Mouse (Mus musculus): ENCODE measurements around the gene Fhod1. TPM values are rescaled to one million over a fixed set of nuclear protein-coding genes. Genes with fewer than 3 reads are reported as not detected.

Gene Fhod1
- total and polyA plus RNA-seq, 3 experiments = 2.5 to 10.9 TPM; not detected in 1

DNA sequence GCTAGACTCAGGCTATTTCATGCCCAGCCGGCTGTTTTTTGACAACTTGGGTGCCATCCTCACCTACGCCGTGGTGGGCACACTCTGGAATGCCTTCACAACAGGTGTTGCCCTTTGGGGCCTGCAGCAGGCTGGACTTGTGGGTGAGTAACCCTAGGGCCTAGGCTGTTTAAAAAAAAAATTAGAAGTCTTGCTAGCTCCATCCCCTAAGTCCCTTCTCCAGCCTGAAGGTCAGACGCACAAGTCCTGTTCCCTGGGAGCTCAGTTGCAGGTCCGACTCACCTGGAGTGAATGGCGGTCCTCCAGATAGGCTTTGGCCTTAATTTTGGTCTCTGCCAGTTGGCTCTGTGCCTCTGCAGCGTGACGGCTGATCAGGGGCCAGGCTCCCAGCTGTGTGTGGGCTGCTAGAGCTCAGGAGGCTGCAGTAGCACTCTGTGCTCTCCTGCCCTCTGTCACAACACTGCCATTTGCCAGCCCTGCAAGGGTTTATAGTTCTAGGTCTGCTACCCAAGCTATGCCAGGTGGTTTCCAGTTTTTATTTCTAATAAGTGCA, 5.9 kb upstream of the Fhod1 start:
- peaks cover 5 to 11% of the 10 kb centered on the region in 2 experiments; a peak in 3 of 4 replicates for H3K27me3 ChIP-seq (ENCODE audit: control insufficient read depth in 1 of 2, insufficient read depth in 2 of 2, low read length in 2 of 2)
- H3K4me3 ChIP-seq (ENCODE audit: control insufficient read depth in 1 of 2, insufficient read depth in 1 of 2, low read depth in 2 of 2, low read length in 2 of 2) = no peak overlapping the region
- no peak for DNase-seq (ENCODE audit: low read depth, low spot score)
- TF ChIP-seq MAZ (IDR thresholded peaks at IDR 0.05; ENCODE audit: low read depth, low read length) (no peak), CHD2 (IDR thresholded peaks at IDR 0.05; ENCODE audit: low read length) (no peak), GABPA (IDR thresholded peaks at IDR 0.05; ENCODE audit: low read depth, low read length) (no peak), ETS1 (IDR thresholded peaks at IDR 0.05; ENCODE audit: low read depth, low read length) (no peak), ZC3H11A (IDR thresholded peaks at IDR 0.05; ENCODE audit: low read depth, low read length) (no peak), KAT2A (conservative IDR thresholded peaks at IDR 0.05; ENCODE audit: low read depth, low read length) (no peak), ELF1 (IDR thresholded peaks at IDR 0.05; ENCODE audit: low read depth, low read length) (no peak), POLR2AphosphoS5 (IDR thresholded peaks at IDR 0.05; ENCODE audit: borderline replicate concordance, low read depth, low read length) (no peak), NRF1 (IDR thresholded peaks at IDR 0.05; ENCODE audit: insufficient read depth, low read depth, low read length, poor library complexity, severe bottlenecking) (no peak), TCF12 (IDR thresholded peaks at IDR 0.05; ENCODE audit: low read depth, low read length) (no peak), ZMIZ1 (IDR thresholded peaks at IDR 0.05; ENCODE audit: low read depth, low read length) (no peak), NELFE (IDR thresholded peaks at IDR 0.05; ENCODE audit: low read depth, low read length) (no peak), POLR2A (IDR thresholded peaks at IDR 0.05; ENCODE audit: control insufficient read depth in 1 of 2, insufficient read depth in 1 of 2, low read depth in 1 of 2, low read length in 2 of 2, poor library complexity in 1 of 2) (no peak), UBTF (IDR thresholded peaks at IDR 0.05; ENCODE audit: borderline replicate concordance, insufficient read depth, low read depth, low read length) (no peak), TBP (IDR thresholded peaks at IDR 0.05; ENCODE audit: low read depth, low read length) (no peak), E2F4 (IDR thresholded peaks at IDR 0.05; ENCODE audit: borderline replicate concordance, low read depth, low read length) (no peak), CHD1 (IDR thresholded peaks at IDR 0.05; ENCODE audit: low read depth, low read length) (no peak), EP300 (IDR thresholded peaks at IDR 0.05; ENCODE audit: low read depth in 1 of 2, low read length in 2 of 2) (no peak), MXI1 (IDR thresholded peaks at IDR 0.05; ENCODE audit: low read depth, low read length) (no peak), MAFK (IDR thresholded peaks at IDR 0.05; ENCODE audit: borderline replicate concordance, low read depth, low read length) (no peak)
- H3K4me1 ChIP-seq (ENCODE audit: control insufficient read depth in 1 of 2, insufficient read depth in 2 of 2, low read length in 2 of 2) = no peaks in the 10 kb centered on the region
- H3K27ac ChIP-seq (ENCODE audit: control insufficient read depth, low read depth, low read length) = no peak overlapping the region
- no peaks in the 10 kb centered on the region for H3K79me2 ChIP-seq (ENCODE audit: control insufficient read depth, insufficient read depth, low read length, poor library complexity)
- H3K9me3 ChIP-seq (replicated peaks; ENCODE audit: insufficient read depth, low read length) = no peaks in the 10 kb centered on the region
- H3K36me3 ChIP-seq (ENCODE audit: control insufficient read depth in 1 of 2, insufficient read depth in 2 of 2, low read length in 2 of 2) = no peaks in the 10 kb centered on the region
- H3K9ac ChIP-seq (ENCODE audit: control insufficient read depth, low read depth, low read length, poor library complexity, severe bottlenecking) = no peak overlapping the region

- no peak overlapping the region for H3K4me3 ChIP-seq (ENCODE audit: control insufficient read depth in 1 of 2, insufficient read depth in 1 of 2, low read depth in 2 of 2, low read length in 2 of 2)
- H3K4me1 ChIP-seq (ENCODE audit: control insufficient read depth in 1 of 2, insufficient read depth in 2 of 2, low read length in 2 of 2) = peaks cover 2 to 16% of the 10 kb centered on the region in 2 experiments; a peak in 3 of 4 replicates
- TF ChIP-seq USF2 (IDR thresholded peaks at IDR 0.05; ENCODE audit: borderline replicate concordance in 1 of 2, insufficient read depth in 1 of 2, low read depth in 1 of 2, low read length in 2 of 2) = no peak
- TF ChIP-seq MYC (IDR thresholded peaks at IDR 0.05; ENCODE audit: low read depth, low read length) = no peak
- no peak for TF ChIP-seq MAFK (IDR thresholded peaks at IDR 0.05; ENCODE audit: borderline replicate concordance, low read depth, low read length)
- TF ChIP-seq JUND (IDR thresholded peaks at IDR 0.05; ENCODE audit: low read depth, low read length) = no peak
- TF ChIP-seq ZC3H11A (IDR thresholded peaks at IDR 0.05; ENCODE audit: low read depth, low read length) = no peak
- TF ChIP-seq MAZ (IDR thresholded peaks at IDR 0.05; ENCODE audit: low read depth, low read length) = no peak
- no peak for TF ChIP-seq POLR2AphosphoS5 (IDR thresholded peaks at IDR 0.05; ENCODE audit: borderline replicate concordance, low read depth, low read length)
- TF ChIP-seq ZNF384 (IDR thresholded peaks at IDR 0.05; ENCODE audit: low read depth, low read length) = no peak
- no peak for TF ChIP-seq RCOR1 (IDR thresholded peaks at IDR 0.05; ENCODE audit: low read depth, low read length)
- TF ChIP-seq MXI1 (IDR thresholded peaks at IDR 0.05; ENCODE audit: low read depth, low read length) = no peak
- TF ChIP-seq ELF1 (IDR thresholded peaks at IDR 0.05; ENCODE audit: low read depth, low read length) = no peak
- no peak for TF ChIP-seq SMC3 (IDR thresholded peaks at IDR 0.05; ENCODE audit: low read depth, low read length)
- TF ChIP-seq MAX (IDR thresholded peaks at IDR 0.05; ENCODE audit: low read length) = no peak
- no peak for TF ChIP-seq POLR2AphosphoS2 (IDR thresholded peaks at IDR 0.05; ENCODE audit: low read length)
- no peak for TF ChIP-seq KAT2A (conservative IDR thresholded peaks at IDR 0.05; ENCODE audit: low read depth, low read length)
- TF ChIP-seq CHD1 (IDR thresholded peaks at IDR 0.05; ENCODE audit: low read depth, low read length) = no peak
- TF ChIP-seq CTCF (IDR thresholded peaks at IDR 0.05 in 2 of 3, conservative IDR thresholded peaks at IDR 0.05 in 1 of 3; ENCODE audit: control insufficient read depth in 1 of 3, insufficient read depth in 1 of 3, low read depth in 2 of 3, low read length in 3 of 3, poor library complexity in 1 of 3, severe bottlenecking in 1 of 3) = no peak
- no peak for TF ChIP-seq E2F4 (IDR thresholded peaks at IDR 0.05; ENCODE audit: borderline replicate concordance, low read depth, low read length)
- TF ChIP-seq CHD2 (IDR thresholded peaks at IDR 0.05; ENCODE audit: low read length) = no peak
Measured at GRCm38 (mm10) chr8:105350186-105350585, 2.4 kb upstream of the Fhod1 start.

More at GRCm38 (mm10) chr8:105350186-105350585, 2.4 kb upstream of the Fhod1 start:
- Histone ChIP-seq H3K36me3 (ENCODE audit: control insufficient read depth in 1 of 2, insufficient read depth in 2 of 2, low read length in 2 of 2) (peaks cover 0 to 6% of the 10 kb centered on the region in 2 experiments; a peak in 2 of 4 replicates), H3K79me2 (ENCODE audit: control insufficient read depth, insufficient read depth, low read length, poor library complexity) (peaks cover 4% of the 10 kb centered on the region; the same call in 1 of the 2 replicates), H3K9ac (ENCODE audit: control insufficient read depth, low read depth, low read length, poor library complexity, severe bottlenecking) (no peak overlapping the region), H3K27ac (ENCODE audit: control insufficient read depth, low read depth, low read length) (no peak overlapping the region), H3K9me3 (replicated peaks; ENCODE audit: insufficient read depth, low read length) (no peaks in the 10 kb centered on the region), H3K27me3 (ENCODE audit: control insufficient read depth in 1 of 2, insufficient read depth in 2 of 2, low read length in 2 of 2) (peaks cover 5 to 11% of the 10 kb centered on the region in 2 experiments; a peak in 3 of 4 replicates)
- DNase-seq (ENCODE audit: low read depth, low spot score) = no peak
